Mouse (Mus musculus) erythroblast, embryonic 14.5 days (primary cell): ENCODE results near the gene Gm28043.

Source experiments
- GATA1 ChIP-seq: IDR thresholded peaks from 2 replicates; pipeline ENCODE4 v1.6.1; 2012; ENCODE audit warnings: low read length, inconsistent platforms, mixed read lengths
- TAL1 ChIP-seq: IDR thresholded peaks from 3 replicates; pipeline ENCODE4 v1.6.1; 2012; ENCODE audit warnings: low read length, inconsistent platforms, mixed read lengths

DNA sequence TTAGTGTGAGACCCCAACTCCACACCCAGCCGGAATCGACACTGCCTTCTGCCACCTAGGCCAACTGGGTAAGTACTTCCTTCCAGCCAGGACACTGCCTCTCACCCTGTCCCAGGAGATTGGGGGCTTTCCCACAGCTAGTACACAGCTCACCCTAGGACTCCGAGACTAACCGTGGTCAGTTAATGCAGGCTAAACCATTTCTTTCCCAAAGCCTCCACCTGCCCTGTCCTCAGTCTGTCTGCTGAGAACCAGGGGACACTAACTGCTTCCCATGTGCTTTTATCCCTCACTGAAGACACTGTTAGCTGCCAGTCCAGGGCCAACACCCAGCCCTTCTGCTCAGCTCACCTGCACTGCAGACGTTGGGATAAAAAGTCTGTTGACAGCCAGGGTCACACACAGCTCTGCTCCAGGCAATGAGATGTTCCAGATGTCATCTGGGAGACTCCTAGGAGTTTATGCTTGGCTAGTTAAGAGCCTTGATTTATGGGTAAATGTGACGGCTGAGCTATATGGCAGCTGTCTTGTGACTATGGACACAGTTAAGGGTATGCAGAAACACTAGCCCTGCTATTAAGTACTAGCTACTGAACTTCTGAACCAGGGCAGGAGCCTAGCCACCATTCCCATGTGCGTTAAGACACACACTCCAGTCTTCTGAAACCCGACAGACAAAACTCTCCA lies 97.2 kb downstream of the Gm28043 start:
- TF ChIP-seq GATA1, result no peak
- no peak for TF ChIP-seq TAL1
